Mouse (Mus musculus): ENCODE results near the gene Sec24d.

Sec24d gene

DNA sequence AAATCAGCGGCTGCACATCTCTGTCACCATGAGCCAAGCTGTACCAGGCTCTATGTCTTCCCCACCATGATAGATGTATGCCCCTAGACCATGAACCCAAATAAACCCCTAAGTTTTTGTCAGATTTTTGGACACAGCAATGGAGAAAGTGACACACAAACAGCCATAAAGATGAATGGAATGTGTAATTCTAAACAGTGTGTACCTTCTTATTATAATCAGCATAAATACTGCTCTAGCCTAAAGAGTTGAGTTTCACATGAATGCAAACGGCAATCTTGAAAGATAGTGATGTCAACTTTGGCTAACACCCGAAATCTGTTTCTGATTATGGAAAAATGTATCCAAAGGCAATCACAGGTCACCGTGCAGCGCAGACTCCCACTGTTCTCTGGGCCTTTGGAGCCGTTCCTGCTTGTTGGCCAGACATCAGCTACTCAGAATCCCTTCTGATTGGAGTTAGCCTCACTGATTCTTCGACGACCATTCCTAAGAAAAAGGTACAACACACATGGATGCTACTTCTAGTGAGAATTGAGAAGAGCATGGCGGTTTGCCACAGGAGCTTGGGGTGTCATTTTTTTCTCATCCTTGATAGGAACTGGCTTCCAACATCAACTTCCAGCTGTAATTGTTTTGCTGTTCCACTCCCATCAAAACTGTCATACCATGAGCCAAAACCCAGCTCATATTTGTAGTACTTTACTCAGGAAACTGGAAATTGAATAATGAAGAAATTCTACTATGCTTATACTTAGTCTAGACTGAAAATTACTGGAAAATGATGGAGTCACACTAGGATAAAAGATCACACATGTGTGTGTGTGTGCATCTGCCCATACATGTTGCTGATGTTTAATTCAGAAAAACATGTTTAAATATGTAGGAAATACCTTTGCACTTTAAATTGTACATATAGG lies 130.6 kb downstream of the Sec24d start:
- DNase-seq (ENCODE audit: low read depth, low spot score), result no peak

DNA sequence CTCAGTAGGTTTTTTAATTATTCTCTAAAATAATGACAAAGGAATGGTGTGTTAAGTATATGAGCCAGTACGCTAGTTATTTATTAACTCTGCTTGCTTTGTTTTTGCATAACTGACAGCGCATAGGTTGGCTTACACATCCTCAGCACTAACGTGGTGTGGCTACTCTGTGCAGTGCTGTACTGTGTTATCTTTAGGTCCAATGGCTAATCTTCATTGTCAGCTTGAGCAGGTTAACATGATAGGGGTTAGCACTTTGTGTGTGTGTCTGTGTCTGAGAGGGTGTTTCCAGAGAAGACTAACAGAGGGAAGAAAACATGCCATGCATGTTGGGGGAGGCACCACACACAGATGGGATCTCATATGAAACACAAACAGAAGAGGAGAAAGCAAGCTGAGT lies 137.7 kb downstream of the Sec24d start:
- DNase-seq (ENCODE audit: low read depth, low spot score), result no peak

DNA sequence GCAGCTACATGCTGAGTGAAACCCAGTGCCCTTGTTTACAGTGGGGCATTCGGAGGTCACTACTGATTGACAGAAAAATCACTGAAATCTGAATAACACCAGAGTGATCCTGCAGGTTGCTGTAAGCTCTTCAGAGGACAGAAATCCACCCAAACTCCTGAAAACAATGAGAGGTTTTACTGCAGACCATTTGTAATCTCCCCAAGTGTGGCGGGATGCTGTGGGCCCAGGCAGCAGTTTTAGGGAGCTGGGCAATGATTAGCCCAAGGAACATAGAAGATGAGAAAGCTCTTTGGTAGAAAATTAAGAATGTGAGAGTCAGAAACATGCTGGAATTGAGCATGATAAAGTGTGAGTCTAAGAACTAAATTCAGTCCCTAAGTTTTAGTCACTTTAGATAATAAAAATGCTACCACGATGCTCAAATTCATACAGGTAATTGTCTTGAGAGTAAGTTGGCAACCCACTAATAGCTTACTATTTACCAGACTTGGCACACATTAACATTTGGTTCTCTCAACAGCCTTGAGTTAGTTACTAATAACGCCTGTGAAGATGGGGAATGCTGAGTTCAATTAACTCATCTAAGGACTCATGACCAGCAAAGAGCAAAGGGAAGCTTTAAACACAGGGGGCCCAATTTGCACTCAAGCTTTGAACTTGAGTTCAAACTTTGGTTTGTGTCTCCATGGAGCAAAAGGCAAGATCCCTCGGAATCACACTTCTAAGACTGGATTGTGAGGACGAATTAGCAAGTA lies 144.7 kb downstream of the Sec24d start:
- no peak for DNase-seq (ENCODE audit: low read depth, low spot score)

DNA sequence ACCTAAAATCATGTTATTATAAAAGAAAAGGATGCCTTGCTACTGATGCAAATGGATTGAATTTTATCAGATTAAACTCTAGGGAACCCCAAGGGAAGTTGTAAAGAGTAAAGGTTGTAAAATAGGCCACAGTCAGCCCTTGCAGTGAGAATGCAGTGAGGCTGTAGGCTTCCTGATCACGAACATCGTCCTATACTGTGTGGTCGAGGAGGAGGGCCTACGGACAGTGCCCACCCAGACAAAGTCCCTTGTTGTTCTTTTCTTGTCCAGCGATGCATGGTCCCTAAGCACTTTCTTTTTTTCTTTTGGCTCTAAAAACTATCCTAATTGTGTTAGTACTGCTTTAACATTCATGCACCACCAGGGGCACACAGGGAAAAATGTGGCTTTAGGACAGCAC lies 145.9 kb downstream of the Sec24d start:
- DNase-seq (ENCODE audit: low read depth, low spot score), result no peak

All from embryo, embryonic 11.5 days (tissue).